Mouse (Mus musculus): ENCODE data around the gene Fam90a1a.

- TF ChIP-seq POLR2A (IDR thresholded peaks at IDR 0.05; ENCODE audit: borderline replicate concordance, extremely low read depth, insufficient read depth, insufficient read length, poor library complexity, severe bottlenecking) (no peak), CTCF (IDR thresholded peaks at IDR 0.05; ENCODE audit: borderline replicate concordance, extremely low read depth, insufficient read depth, insufficient read length) (no peak)
Measured at GRCm38 (mm10) chr8:22013034-22013707, 54.7 kb downstream of the Fam90a1a start.

Measured in brain, embryonic 14.5 days (tissue).